In the genomic region with DNA sequence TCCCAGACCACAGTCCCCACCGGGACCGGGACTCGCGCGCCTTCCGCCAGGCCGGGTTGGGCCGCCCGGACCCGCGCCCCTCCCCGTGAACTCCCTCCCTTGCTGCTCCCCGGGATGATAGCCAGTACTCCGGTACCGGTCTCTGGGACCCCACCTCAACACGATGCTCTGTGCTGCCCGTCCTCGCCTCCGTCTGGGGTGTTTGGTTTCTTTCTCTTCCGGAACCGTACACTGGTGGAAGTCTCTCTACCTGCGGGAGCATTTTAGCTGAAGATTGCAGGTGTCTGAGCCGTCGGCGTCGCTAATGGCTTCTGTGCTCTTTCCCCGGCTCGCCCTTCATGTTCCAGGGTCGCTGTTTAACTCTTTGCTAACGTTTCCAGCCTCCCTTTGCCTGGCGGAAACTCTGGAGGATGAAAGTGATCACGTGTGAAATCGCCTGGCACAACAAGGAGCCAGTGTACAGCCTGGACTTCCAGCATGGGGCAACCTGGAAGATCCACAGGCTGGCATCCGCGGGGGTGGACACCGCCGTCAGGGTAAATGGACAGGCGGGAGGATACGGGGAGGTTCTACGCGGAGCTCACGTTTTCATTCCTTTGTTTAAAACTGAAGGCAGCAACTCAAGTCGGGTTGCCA, we compare ENCODE assay signal across 7 mouse cellular contexts. TPM values are rescaled to one million over a fixed set of nuclear protein-coding genes. Genes with fewer than 3 reads are reported as not detected.
DNase-seq lines count a peak whose midpoint lies in the region; ATAC-seq and TF ChIP-seq lines count a peak whose summit lies in the region.

No protein-coding gene starts in this region.

- peak overlapping the region; percentile 76 for H3K4me2 ChIP-seq in forebrain, embryonic 15.5 days (replicated peaks)

- no peaks in the 10 kb centered on the region for H3K9me3 ChIP-seq in forebrain, embryonic 15.5 days

- no peaks in the 10 kb centered on the region for H3K4me1 ChIP-seq in cerebellum, adult 2 months (ENCODE audit: control insufficient read depth, insufficient read depth, low read length)
- H3K4me1 ChIP-seq in forebrain, embryonic 15.5 days: peaks cover 12% of the 10 kb centered on the region

- TF ChIP-seq POLR2A in cerebellum, adult 2 months (IDR thresholded peaks at IDR 0.05; ENCODE audit: borderline replicate concordance, insufficient read depth, low read length): no peak

- H3K4me3 ChIP-seq in cerebellum, adult 2 months (replicated peaks; ENCODE audit: insufficient read depth, low read depth, low read length): peak overlapping the region; percentile 82
- H3K4me3 ChIP-seq in forebrain, embryonic 15.5 days: peak overlapping the region; percentile 70

- ATAC-seq in forebrain, embryonic 15.5 days (replicated peaks): peak; percentile 80
- ATAC-seq in megakaryocyte progenitor cell, adult 5-6 weeks (replicated peaks; ENCODE audit: poor library complexity): 0 out of 2 replicates have a peak, but pooled peaks have one; percentile 9

- no peaks in the 10 kb centered on the region; the same call in 1 of the 2 replicates for H3K36me3 ChIP-seq in forebrain, embryonic 15.5 days

- peak; percentile 20 for DNase-seq in thymus, postnatal 25 days
- no peak for DNase-seq in thymus, postnatal 0 days (ENCODE audit: low spot score)
- peak; percentile 24 to 26 for DNase-seq in cerebellum, adult 2 months
- DNase-seq in kidney, adult 9 months: peak; percentile 24
- DNase-seq in frontal cortex, postnatal 36 days (ENCODE audit: low spot score in 2 of 2): no peak

- no peak overlapping the region for H3K27ac ChIP-seq in cerebellum, adult 2 months (ENCODE audit: insufficient read depth, low read length)
- no peak overlapping the region for H3K27ac ChIP-seq in forebrain, embryonic 15.5 days (replicated peaks)

- peak overlapping the region; percentile 52 for H3K9ac ChIP-seq in forebrain, embryonic 15.5 days (replicated peaks)

- TF ChIP-seq CTCF in cerebellum, adult 2 months (IDR thresholded peaks at IDR 0.05; ENCODE audit: borderline replicate concordance, insufficient read depth, low read depth, low read length): no peak

- no peaks in the 10 kb centered on the region for H3K27me3 ChIP-seq in cerebellum, adult 2 months (ENCODE audit: control insufficient read depth, insufficient read depth, low read length)
- no peaks in the 10 kb centered on the region for H3K27me3 ChIP-seq in forebrain, embryonic 15.5 days

- 1% methylated on average over 43 of the region's 43 CpGs for WGBS in cerebellum, adult 2 months
- under 1% methylated on average over 43 of the region's 43 CpGs for WGBS in forebrain, embryonic 15.5 days

RNA-seq across cellular contexts. Expression of gene Chaf1b, which starts 0.5 kb away (rescaled TPM):
- 70.7 and 77.5 TPM in 2 replicates for polyA plus RNA-seq in thymus, postnatal 0 days (2015; fragmentation: Nextera tagmentation; extraction: Ambion mirVana)
- 0.51 and 0.89 TPM in 2 replicates for polyA plus RNA-seq in cerebellum, adult 2 months (2012; rRNA removed)
- 42.0 and 44.4 TPM in 2 replicates for polyA plus RNA-seq in forebrain, embryonic 15.5 days (2015; fragmentation: Nextera tagmentation; extraction: Ambion mirVana)
- total RNA-seq in megakaryocyte progenitor cell, adult 5-6 weeks (2015): 38.3 and 49.3 TPM in 2 replicates
- 51.5 and 51.6 TPM in 2 replicates for total RNA-seq in megakaryocyte progenitor cell, adult 5-6 weeks (2017)

RNA-seq across cellular contexts. Expression of gene Morc3, which starts 52.3 kb away (rescaled TPM):
- polyA plus RNA-seq in thymus, postnatal 0 days (2015; fragmentation: Nextera tagmentation; extraction: Ambion mirVana): 37.9 and 39.9 TPM in 2 replicates
- polyA plus RNA-seq in cerebellum, adult 2 months (2012; rRNA removed): 25.1 and 25.8 TPM in 2 replicates
- 36.3 and 41.5 TPM in 2 replicates for polyA plus RNA-seq in forebrain, embryonic 15.5 days (2015; fragmentation: Nextera tagmentation; extraction: Ambion mirVana)
- total RNA-seq in megakaryocyte progenitor cell, adult 5-6 weeks (2015): 115 and 119 TPM in 2 replicates
- total RNA-seq in megakaryocyte progenitor cell, adult 5-6 weeks (2017): 132 and 185 TPM in 2 replicates

Comparison
In these comparisons a context has a peak if more than half of its experiments do, and no peak if none do; other contexts are left out.
1. DNase-seq: peak in thymus, postnatal 25 days (single experiment), cerebellum, adult 2 months (2 of 2) and kidney, adult 9 months (single experiment); none in thymus, postnatal 0 days (single experiment) and frontal cortex, postnatal 36 days (0 of 2).
2. RNA of gene Chaf1b, which starts 0.5 kb away (polyA plus RNA-seq): 70.7 to 77.5 TPM in thymus, postnatal 0 days and 42.0 to 44.4 TPM in forebrain, embryonic 15.5 days; 0.51 to 0.89 TPM in cerebellum, adult 2 months; every median in the first group is over 10 times any median in the second.